In genomic region chr17:46548741-46549140, GRCm38 (mm10) we compare ENCODE assay signal across 18 mouse cellular contexts. TPM values are rescaled to one million over a fixed set of nuclear protein-coding genes. Genes with fewer than 3 reads are reported as not detected.
DNase-seq lines count a peak whose midpoint lies in the region; ATAC-seq and TF ChIP-seq lines count a peak whose summit lies in the region.
"Had no signal": no experiment of that assay in that cellular context is flagged by ENCODE, and none has a peak within 500 bp of the region (broad histone marks: within the 10 kb centered on the region; RNA-seq: fewer than 3 reads in every experiment).

No protein-coding gene starts in this region.

- H3K4me2 ChIP-seq in kidney, embryonic 15.5 days, result no peak overlapping the region
- H3K4me2 ChIP-seq in forebrain, embryonic 16.5 days (ENCODE audit: low read length), result no peak overlapping the region
- H3K4me2 ChIP-seq: forebrain, embryonic 12.5 days; heart, embryonic 12.5 days; hindbrain, embryonic 14.5 days; liver, embryonic 15.5 days; lung, embryonic 15.5 days had no signal

- TF ChIP-seq CTCF in G1E (IDR thresholded peaks at IDR 0.05; ENCODE audit: low read depth, low read length), result no peak

- no peak for ATAC-seq in cerebellum, adult (ENCODE audit: insufficient number of reproducible peaks, low FRiP score, low TSS enrichment)
- ATAC-seq in kidney, embryonic 15.5 days (replicated peaks; ENCODE audit: low FRiP score), result no peak
- no peak for ATAC-seq in G1E (ENCODE audit: extremely low read depth, insufficient number of reproducible peaks, low FRiP score, poor library complexity, severe bottlenecking)
- no peak for ATAC-seq in forebrain, embryonic 16.5 days
- ATAC-seq: inflammation-experienced regulatory T-cells, adult 6 months had no signal

- H3K4me3 ChIP-seq in kidney, embryonic 15.5 days (replicated peaks), result no peak overlapping the region
- H3K4me3 ChIP-seq in G1E (ENCODE audit: low read depth, low read length), result peak overlapping the region; percentile 21; the same call in 1 of the 2 replicates
- H3K4me3 ChIP-seq in forebrain, embryonic 16.5 days (replicated peaks; ENCODE audit: low read length), result no peak overlapping the region
- H3K4me3 ChIP-seq: erythroblast, embryonic 14.5 days; forebrain, embryonic 12.5 days; gastrocnemius, adult 2 months; heart, embryonic 12.5 days; liver, embryonic 15.5 days; lung, embryonic 15.5 days had no signal

- 53% methylated on average over 11 of the region's 11 CpGs for WGBS in kidney, embryonic 15.5 days
- WGBS in forebrain, embryonic 16.5 days, result 58% methylated on average over 11 of the region's 11 CpGs

- H3K36me3 ChIP-seq in kidney, embryonic 15.5 days, result peaks cover 46% of the 10 kb centered on the region
- peaks cover 77% of the 10 kb centered on the region for H3K36me3 ChIP-seq in G1E (replicated peaks)
- peaks cover 16% of the 10 kb centered on the region for H3K36me3 ChIP-seq in forebrain, embryonic 16.5 days (ENCODE audit: control insufficient read depth, insufficient read depth)

- H3K9me3 ChIP-seq in kidney, embryonic 15.5 days (replicated peaks), result no peaks in the 10 kb centered on the region
- no peaks in the 10 kb centered on the region for H3K9me3 ChIP-seq in G1E (replicated peaks)
- no peaks in the 10 kb centered on the region for H3K9me3 ChIP-seq in forebrain, embryonic 16.5 days (ENCODE audit: control insufficient read depth, low read length)
- H3K9me3 ChIP-seq: forebrain, embryonic 12.5 days; heart, embryonic 12.5 days; liver, embryonic 15.5 days; lung, embryonic 15.5 days had no signal

- peaks cover 50% of the 10 kb centered on the region for H3K4me1 ChIP-seq in kidney, embryonic 15.5 days
- H3K4me1 ChIP-seq in G1E (ENCODE audit: insufficient read depth, low read depth, low read length), result peaks cover 61% of the 10 kb centered on the region
- peaks cover 29% of the 10 kb centered on the region for H3K4me1 ChIP-seq in forebrain, embryonic 16.5 days (replicated peaks; ENCODE audit: control insufficient read depth, insufficient read depth, low read length)

- no peak overlapping the region for H3K9ac ChIP-seq in kidney, embryonic 15.5 days
- H3K9ac ChIP-seq in forebrain, embryonic 16.5 days (replicated peaks; ENCODE audit: low read depth, low read length), result no peak overlapping the region
- H3K9ac ChIP-seq: forebrain, embryonic 12.5 days; heart, embryonic 12.5 days; hindbrain, embryonic 14.5 days; liver, embryonic 15.5 days; lung, embryonic 15.5 days had no signal

- no peaks in the 10 kb centered on the region for H3K27me3 ChIP-seq in kidney, embryonic 15.5 days
- H3K27me3 ChIP-seq in G1E (ENCODE audit: insufficient read depth, low read length), result peaks cover 7% of the 10 kb centered on the region; the same call in 1 of the 2 replicates
- no peaks in the 10 kb centered on the region for H3K27me3 ChIP-seq in forebrain, embryonic 16.5 days (replicated peaks; ENCODE audit: control insufficient read depth, insufficient read depth, low read length)
- H3K27me3 ChIP-seq: heart, embryonic 12.5 days had no signal

- peak; percentile 31 to 32 for DNase-seq in cerebellum, postnatal 10 days
- peak; percentile 57 for DNase-seq in kidney, adult 18-20 months
- no peak for DNase-seq in G1E (ENCODE audit: low spot score)
- peak; percentile 48 to 78 for DNase-seq in kidney, postnatal 25 days
- DNase-seq: adrenal gland, adult 8-10 months; layer of hippocampus, adult 9-11 months; right cerebral cortex, adult 18-20 months had no signal

- H3K27ac ChIP-seq in kidney, embryonic 15.5 days, result no peak overlapping the region
- H3K27ac ChIP-seq in forebrain, embryonic 16.5 days (ENCODE audit: low read length), result no peak overlapping the region
- H3K27ac ChIP-seq: forebrain, embryonic 12.5 days; gastrocnemius, adult 2 months; hindbrain, embryonic 14.5 days; liver, embryonic 15.5 days; lung, embryonic 15.5 days had no signal

RNA-seq across cellular contexts. Expression of gene Cul9, which starts 2.6 kb away (rescaled TPM):
- 5.3 and 5.8 TPM in 2 replicates for polyA plus RNA-seq in kidney, embryonic 15.5 days (2015; fragmentation: Nextera tagmentation; extraction: Ambion mirVana)
- 0.24 and 0.45 TPM in 2 replicates for total RNA-seq in G1E (2014; fragmentation: Nextera tagmentation)
- 0.76 and 0.81 TPM in 2 replicates for total RNA-seq in G1E (2017)
- polyA plus RNA-seq in G1E (2012), result 0.66 and 0.70 TPM in 2 replicates
- polyA plus RNA-seq in forebrain, embryonic 16.5 days (2015; fragmentation: Nextera tagmentation; extraction: Ambion mirVana), result 17.3 and 19.8 TPM in 2 replicates

RNA-seq across cellular contexts. Expression of gene Srf, which starts 7.2 kb away (rescaled TPM):
- 9.1 and 9.5 TPM in 2 replicates for polyA plus RNA-seq in kidney, embryonic 15.5 days (2015; fragmentation: Nextera tagmentation; extraction: Ambion mirVana)
- total RNA-seq in G1E (2014; fragmentation: Nextera tagmentation) (52.7 and 60.3 TPM in 2 replicates), G1E (2017) (18.4 and 22.7 TPM in 2 replicates)
- 113 and 114 TPM in 2 replicates for polyA plus RNA-seq in G1E (2012)
- 3.4 and 3.6 TPM in 2 replicates for polyA plus RNA-seq in forebrain, embryonic 16.5 days (2015; fragmentation: Nextera tagmentation; extraction: Ambion mirVana)

RNA-seq across cellular contexts. Expression of gene Dnph1, which starts 52.2 kb away (rescaled TPM):
- 58.0 and 58.5 TPM in 2 replicates for polyA plus RNA-seq in kidney, embryonic 15.5 days (2015; fragmentation: Nextera tagmentation; extraction: Ambion mirVana)
- total RNA-seq in G1E (2014; fragmentation: Nextera tagmentation), result 26.0 and 29.8 TPM in 2 replicates
- 18.8 and 24.9 TPM in 2 replicates for total RNA-seq in G1E (2017)
- 36.9 and 38.1 TPM in 2 replicates for polyA plus RNA-seq in G1E (2012)
- polyA plus RNA-seq in forebrain, embryonic 16.5 days (2015; fragmentation: Nextera tagmentation; extraction: Ambion mirVana), result 26.0 and 26.6 TPM in 2 replicates

Comparison
In these comparisons a context has a peak if more than half of its experiments do, and no peak if none do; other contexts are left out.
1. RNA of gene Srf, which starts 7.2 kb away (polyA plus RNA-seq): 113 to 114 TPM in G1E; 9.1 to 9.5 TPM in kidney, embryonic 15.5 days and 3.4 to 3.6 TPM in forebrain, embryonic 16.5 days; every median in the first group is over 10 times any median in the second.